Mouse (Mus musculus): ENCODE measurements around the gene C1galt1c1. TPM values are rescaled to one million over a fixed set of nuclear protein-coding genes. Genes with fewer than 3 reads are reported as not detected.

The C1galt1c1 gene
- polyA plus RNA-seq (2014; fragmentation: Illumina TruSeq; extraction: RNeasy Lipid Tissue Mini Kit (QIAGEN cat#74804); ENCODE audit: low read depth, low replicate concordance) = 324 TPM

DNA sequence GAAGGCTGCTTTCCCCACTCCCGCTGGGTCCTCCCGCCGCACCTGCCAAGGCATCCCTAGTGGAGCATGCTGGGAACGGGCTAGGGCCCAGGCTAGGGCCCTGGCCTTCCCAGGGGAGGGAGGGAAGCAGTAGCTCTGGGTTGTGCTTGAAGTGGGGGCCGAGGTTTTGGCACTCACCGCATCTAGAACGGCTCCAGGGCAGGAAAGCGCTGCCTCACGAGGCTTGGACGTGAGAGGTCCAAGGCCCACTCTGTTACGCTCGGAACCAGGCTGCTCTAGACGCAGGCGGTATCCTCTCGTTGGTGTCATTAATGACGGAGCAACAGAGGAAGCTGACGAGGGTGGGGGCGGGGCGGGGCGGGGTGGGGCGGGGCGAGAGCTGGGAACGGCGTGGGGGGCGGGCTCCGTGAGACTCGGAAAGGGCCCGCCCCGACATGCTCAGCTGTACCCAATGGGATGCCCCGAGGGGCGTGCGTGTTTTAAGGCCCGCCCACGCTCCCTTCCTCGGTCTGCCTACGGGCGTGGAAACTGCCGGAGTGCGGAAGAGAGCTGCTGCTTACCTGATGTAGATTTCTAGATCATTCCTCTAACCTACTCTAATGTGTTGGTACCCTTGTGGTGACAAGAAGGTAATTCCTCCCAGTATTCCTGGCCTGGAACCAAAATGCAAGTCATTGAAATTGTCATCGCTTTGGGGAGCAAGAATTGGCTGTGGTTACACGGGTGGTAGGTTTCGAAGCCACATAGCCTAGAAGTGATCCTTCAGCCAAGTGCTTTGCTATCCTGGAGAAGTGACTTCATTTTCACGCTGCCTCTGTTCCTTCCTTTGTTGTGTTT is at the start of gene C1galt1c1:
C1galt1c1 (minus strand) TSS at position 287 of the 837 bp plus-strand sequence.

DNA sequence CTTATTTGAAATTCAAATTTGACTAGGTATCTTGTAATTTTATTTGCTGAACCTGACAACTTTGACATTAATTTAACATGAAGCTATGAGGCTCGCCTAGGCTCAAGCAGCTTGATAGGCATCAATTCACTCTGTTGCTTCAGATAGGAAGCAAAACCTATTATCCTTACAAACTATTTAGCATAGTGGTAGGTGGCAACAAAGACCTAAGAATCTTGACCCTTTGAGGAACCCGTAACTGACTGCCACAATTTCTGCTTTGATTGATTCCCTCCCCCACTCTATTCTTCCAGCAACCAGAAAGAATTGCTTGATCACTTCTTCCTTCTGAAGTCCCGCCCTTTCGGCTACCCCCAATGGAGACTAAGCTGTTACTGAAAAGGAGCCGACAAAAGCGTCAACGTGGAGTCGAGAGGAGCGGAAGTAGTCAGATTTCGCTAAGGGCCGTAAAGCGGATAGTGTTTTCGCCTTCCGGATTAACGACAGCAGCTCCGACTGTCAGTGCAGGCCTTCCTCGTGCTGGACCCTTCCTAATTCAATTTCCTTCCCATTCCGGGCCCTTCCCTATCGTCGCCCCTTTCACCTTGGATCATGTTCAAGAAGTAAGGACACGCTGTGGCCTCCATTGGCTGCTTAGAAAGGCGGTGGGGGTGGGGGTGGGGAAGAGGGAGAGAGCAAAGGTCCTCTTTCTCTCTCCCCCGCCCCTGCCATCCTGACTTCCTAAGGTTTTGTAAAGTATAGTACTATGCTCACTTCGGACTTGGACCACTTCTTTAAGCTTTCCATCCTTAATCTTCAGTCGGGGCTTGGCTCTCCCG is 34.5 kb downstream of the C1galt1c1 start, which contains the start of gene Mcts1:
Mcts1 (plus strand) TSS at position 402 of the 818 bp plus-strand sequence.

Other genes starting within 250 kb of the C1galt1c1 start
- gene Lamp2, start 178.6 kb downstream of the C1galt1c1 start, polyA plus RNA-seq (2014; fragmentation: Illumina TruSeq; extraction: RNeasy Lipid Tissue Mini Kit (QIAGEN cat#74804); ENCODE audit: low read depth, low replicate concordance) = 488 TPM
- 102 TPM for gene Cul4b, start 58.9 kb downstream of the C1galt1c1 start, polyA plus RNA-seq (2014; fragmentation: Illumina TruSeq; extraction: RNeasy Lipid Tissue Mini Kit (QIAGEN cat#74804); ENCODE audit: low read depth, low replicate concordance)
- 326 TPM for gene Mcts1, start 34.5 kb downstream of the C1galt1c1 start, polyA plus RNA-seq (2014; fragmentation: Illumina TruSeq; extraction: RNeasy Lipid Tissue Mini Kit (QIAGEN cat#74804); ENCODE audit: low read depth, low replicate concordance)
- gene 6030498E09Rik, start 137.6 kb upstream of the C1galt1c1 start, polyA plus RNA-seq (2014; fragmentation: Illumina TruSeq; extraction: RNeasy Lipid Tissue Mini Kit (QIAGEN cat#74804); ENCODE audit: low read depth, low replicate concordance) = not detected

Data from sigmoid colon, adult 10 weeks (tissue).